Mouse (Mus musculus): ENCODE data around the gene Jmjd1c. TPM values are rescaled to one million over a fixed set of nuclear protein-coding genes. Genes with fewer than 3 reads are reported as not detected.
A peak's percentile ranks its signal among the peaks of the same experiment; 100 is the strongest.
"Not testable (repeated sequence)": the region's sequence is repeated elsewhere in the genome, so short reads cannot be mapped to it uniquely, and the experiment has no call there.

The Jmjd1c gene
- polyA plus RNA-seq, 2 experiments = 34.5 to 52.2 TPM

- Histone ChIP-seq H3K27me3 (ENCODE audit: control insufficient read depth, insufficient read depth, low read length) (no peaks in the 10 kb centered on the region), H3K4me1 (ENCODE audit: control insufficient read depth, insufficient read depth, low read length) (peaks cover 23% of the 10 kb centered on the region), H3K4me3 (replicated peaks; ENCODE audit: low read length) (no peak overlapping the region), H3K9ac (ENCODE audit: low read depth, low read length, severe bottlenecking) (no peak overlapping the region), H3K36me3 (ENCODE audit: control insufficient read depth, insufficient read depth, low read length) (peaks cover 5% of the 10 kb centered on the region; the same call in 1 of the 2 replicates), H3K4me2 (replicated peaks; ENCODE audit: low read depth, low read length, severe bottlenecking) (no peak overlapping the region), H3K9me3 (ENCODE audit: control insufficient read depth, low read length) (no peaks in the 10 kb centered on the region), H3K27ac (replicated peaks; ENCODE audit: low read depth, low read length) (no peak overlapping the region)
- DNase-seq (ENCODE audit: low spot score) (no peak), ATAC-seq (ENCODE audit: low FRiP score, low read depth) (no peak)
- TF ChIP-seq POLR2A (IDR thresholded peaks at IDR 0.05; ENCODE audit: borderline replicate concordance, extremely low read depth, insufficient read depth, insufficient read length) = no peak
- WGBS = 83% methylated on average over 5 of the region's 5 CpGs
Observed at GRCm38 (mm10) chr10:67109635-67110034, 13.7 kb downstream of the Jmjd1c start.

GRCm38 (mm10) chr10:67111044-67111798 lies 15.3 kb downstream of the Jmjd1c start:
- Histone ChIP-seq H3K9me3 (ENCODE audit: control insufficient read depth, low read length) (no peaks in the 10 kb centered on the region), H3K4me3 (replicated peaks; ENCODE audit: low read length) (no peak overlapping the region), H3K36me3 (ENCODE audit: control insufficient read depth, insufficient read depth, low read length) (peaks cover 5% of the 10 kb centered on the region; the same call in 1 of the 2 replicates), H3K4me1 (ENCODE audit: control insufficient read depth, insufficient read depth, low read length) (peaks cover 34% of the 10 kb centered on the region), H3K27ac (replicated peaks; ENCODE audit: low read depth, low read length) (no peak overlapping the region), H3K4me2 (replicated peaks; ENCODE audit: low read depth, low read length, severe bottlenecking) (no peak overlapping the region), H3K27me3 (ENCODE audit: control insufficient read depth, insufficient read depth, low read length) (no peaks in the 10 kb centered on the region), H3K9ac (ENCODE audit: low read depth, low read length, severe bottlenecking) (no peak overlapping the region)
- DNase-seq (ENCODE audit: low spot score) (peak; percentile 18), ATAC-seq (ENCODE audit: low FRiP score, low read depth) (peak; percentile 39; the same call in 1 of the 2 replicates)
- TF ChIP-seq POLR2A (IDR thresholded peaks at IDR 0.05; ENCODE audit: borderline replicate concordance, extremely low read depth, insufficient read depth, insufficient read length) = no peak
- 62% methylated on average over 14 of the region's 14 CpGs for WGBS

- H3K4me2 ChIP-seq (replicated peaks; ENCODE audit: low read depth, low read length, severe bottlenecking) = no peak overlapping the region
- TF ChIP-seq POLR2A (IDR thresholded peaks at IDR 0.05; ENCODE audit: borderline replicate concordance, extremely low read depth, insufficient read depth, insufficient read length) = no peak
- H3K9me3 ChIP-seq (ENCODE audit: control insufficient read depth, low read length) = no peaks in the 10 kb centered on the region
- DNase-seq (ENCODE audit: low spot score) (no peak), ATAC-seq (ENCODE audit: low FRiP score, low read depth) (no peak)
- WGBS = 61% methylated on average over 5 of the region's 5 CpGs
- peaks cover 5% of the 10 kb centered on the region; the same call in 1 of the 2 replicates for H3K36me3 ChIP-seq (ENCODE audit: control insufficient read depth, insufficient read depth, low read length)
- no peak overlapping the region for H3K27ac ChIP-seq (replicated peaks; ENCODE audit: low read depth, low read length)
- peaks cover 40% of the 10 kb centered on the region for H3K4me1 ChIP-seq (ENCODE audit: control insufficient read depth, insufficient read depth, low read length)
- no peaks in the 10 kb centered on the region for H3K27me3 ChIP-seq (ENCODE audit: control insufficient read depth, insufficient read depth, low read length)
- H3K4me3 ChIP-seq (replicated peaks; ENCODE audit: low read length) = no peak overlapping the region
- no peak overlapping the region for H3K9ac ChIP-seq (ENCODE audit: low read depth, low read length, severe bottlenecking)
Observed at GRCm38 (mm10) chr10:67111799-67112177, 15.9 kb downstream of the Jmjd1c start.

- H3K4me1 ChIP-seq (ENCODE audit: control insufficient read depth, insufficient read depth, low read length) = peaks cover 41% of the 10 kb centered on the region
- not testable (repeated sequence) for H3K36me3 ChIP-seq (ENCODE audit: control insufficient read depth, insufficient read depth, low read length); H3K27ac ChIP-seq (replicated peaks; ENCODE audit: low read depth, low read length); ATAC-seq (ENCODE audit: low FRiP score, low read depth); H3K4me3 ChIP-seq (replicated peaks; ENCODE audit: low read length); H3K27me3 ChIP-seq (ENCODE audit: control insufficient read depth, insufficient read depth, low read length); H3K9ac ChIP-seq (ENCODE audit: low read depth, low read length, severe bottlenecking); DNase-seq (ENCODE audit: low spot score); H3K4me2 ChIP-seq (replicated peaks; ENCODE audit: low read depth, low read length, severe bottlenecking); H3K9me3 ChIP-seq (ENCODE audit: control insufficient read depth, low read length)
- WGBS = 65% methylated on average over 5 of the region's 5 CpGs
Observed at GRCm38 (mm10) chr10:67112967-67113366, 17.0 kb downstream of the Jmjd1c start.

GRCm38 (mm10) chr10:67113833-67114232 lies 17.9 kb downstream of the Jmjd1c start:
- H3K27ac ChIP-seq (replicated peaks; ENCODE audit: low read depth, low read length) = no peak overlapping the region
- H3K4me2 ChIP-seq (replicated peaks; ENCODE audit: low read depth, low read length, severe bottlenecking) = no peak overlapping the region
- WGBS = 42% methylated on average over 11 of the region's 11 CpGs
- H3K4me3 ChIP-seq (replicated peaks; ENCODE audit: low read length) = no peak overlapping the region
- H3K27me3 ChIP-seq (ENCODE audit: control insufficient read depth, insufficient read depth, low read length) = no peaks in the 10 kb centered on the region
- no peak for TF ChIP-seq POLR2A (IDR thresholded peaks at IDR 0.05; ENCODE audit: borderline replicate concordance, extremely low read depth, insufficient read depth, insufficient read length)
- ATAC-seq (ENCODE audit: low FRiP score, low read depth) (no peak), DNase-seq (ENCODE audit: low spot score) (peak; percentile 44)
- H3K36me3 ChIP-seq (ENCODE audit: control insufficient read depth, insufficient read depth, low read length) = no peaks in the 10 kb centered on the region
- no peaks in the 10 kb centered on the region for H3K9me3 ChIP-seq (ENCODE audit: control insufficient read depth, low read length)
- no peak overlapping the region for H3K9ac ChIP-seq (ENCODE audit: low read depth, low read length, severe bottlenecking)
- H3K4me1 ChIP-seq (ENCODE audit: control insufficient read depth, insufficient read depth, low read length) = peaks cover 41% of the 10 kb centered on the region

Data from limb, embryonic 14.5 days (tissue).